Mouse (Mus musculus): ENCODE results near the gene Slc39a3. TPM values are rescaled to one million over a fixed set of nuclear protein-coding genes. Genes with fewer than 3 reads are reported as not detected.
"Not testable (repeated sequence)": the region's sequence is repeated elsewhere in the genome, so short reads cannot be mapped to it uniquely, and the experiment has no call there.

The Slc39a3 gene
- polyA plus RNA-seq, 1 experiment = 22.3 TPM

DNA sequence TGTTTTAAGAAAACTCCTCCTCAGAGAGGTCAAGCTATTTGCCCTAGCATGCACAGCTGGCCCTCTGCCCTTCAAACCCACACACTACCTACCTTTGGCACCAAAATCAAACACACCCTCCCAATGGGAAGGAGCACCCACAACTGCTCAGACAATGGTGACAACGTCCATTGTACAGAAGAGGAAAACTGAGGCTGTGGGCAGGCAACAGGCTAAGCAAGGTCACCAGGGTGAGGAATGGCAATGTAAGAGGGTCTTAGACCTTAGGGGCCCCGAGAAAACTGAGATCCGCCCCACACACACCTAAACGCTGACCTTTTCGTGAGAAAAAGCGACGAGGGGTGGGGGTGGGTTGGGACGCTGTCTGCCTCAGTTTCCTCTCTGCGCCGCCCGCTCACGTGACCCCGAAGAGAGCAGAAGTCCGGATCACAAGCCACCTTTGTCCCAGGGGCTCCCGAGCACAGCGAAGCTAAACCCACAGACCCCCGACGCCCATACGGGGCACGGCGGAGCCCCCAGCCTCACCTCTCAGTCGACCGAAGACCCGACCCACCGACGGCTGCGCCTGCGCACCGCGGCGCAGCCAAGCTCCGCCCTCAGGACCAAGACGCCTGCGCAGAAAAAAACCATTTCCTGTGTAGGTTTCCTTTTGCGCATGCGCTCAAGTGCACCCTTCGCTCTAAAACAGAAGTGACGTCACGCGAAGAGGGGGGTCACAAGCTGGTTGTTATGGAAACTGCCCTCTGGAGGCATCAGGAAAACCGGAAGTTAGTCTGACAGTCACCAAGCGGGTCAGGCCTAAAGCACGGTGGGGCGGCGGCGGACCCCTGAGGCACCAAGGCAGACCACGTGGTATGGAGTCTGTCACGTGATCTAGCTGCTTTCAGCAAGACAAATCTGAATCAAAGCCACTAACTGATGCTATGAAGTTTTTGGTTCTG lies 22.6 kb upstream of the Slc39a3 start, which contains the start of gene Sgta:
TSS of gene Sgta (minus strand) at position 579 of the 941 bp plus-strand sequence.
- WGBS = under 1% methylated on average over 48 of the region's 48 CpGs
- H3K27me3 ChIP-seq (ENCODE audit: control insufficient read depth, insufficient read depth, low read length) = no peaks in the 10 kb centered on the region
- TF ChIP-seq POLR2A (IDR thresholded peaks at IDR 0.05; ENCODE audit: low read depth, low read length) = peak; percentile 18; the same call in 1 of the 2 replicates
- no peak for TF ChIP-seq CTCF (IDR thresholded peaks at IDR 0.05; ENCODE audit: extremely low read depth, insufficient read depth, insufficient read length, insufficient replicate concordance)
- peak within 1 kb of the TSS; percentile 66 for H3K27ac ChIP-seq (ENCODE audit: insufficient read depth, low read length)
- peak within 1 kb of the TSS; percentile 92 for H3K4me3 ChIP-seq (ENCODE audit: extremely low read depth, insufficient read depth, insufficient read length)
- peaks cover 6% of the 10 kb centered on the region; the same call in 1 of the 2 replicates for H3K4me1 ChIP-seq (ENCODE audit: control insufficient read depth, insufficient read depth, insufficient read length)
- DNase-seq (ENCODE audit: low read depth in 1 of 2, low spot score in 2 of 2) = peak; percentile 97 to 98
- no peaks in the 10 kb centered on the region for H3K36me3 ChIP-seq (ENCODE audit: control insufficient read depth, insufficient read depth, low read length)

DNA sequence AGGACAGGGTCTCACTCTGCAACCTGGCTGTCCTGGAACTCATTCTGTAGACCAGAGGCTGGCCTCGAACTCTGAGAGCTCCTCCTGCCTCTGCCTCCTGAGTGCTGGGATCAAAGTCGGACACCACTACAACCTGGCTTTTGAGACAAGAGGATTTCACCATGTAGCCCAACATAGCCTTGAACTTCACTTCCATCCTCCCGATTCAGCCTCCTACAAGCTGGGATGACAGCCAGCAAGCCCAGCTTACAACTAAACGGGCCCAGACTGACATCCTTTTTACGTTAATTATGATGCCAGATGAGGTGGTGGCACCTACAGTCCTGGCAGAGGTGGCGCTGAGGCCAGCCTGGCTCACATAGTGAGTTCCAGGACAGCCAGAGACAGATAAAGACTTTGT lies 21.7 kb upstream of the Slc39a3 start:
- WGBS = 73% methylated on average over 6 of the region's 6 CpGs
- Histone ChIP-seq H3K27ac (ENCODE audit: insufficient read depth, low read length) (no peak overlapping the region), H3K4me3 (ENCODE audit: extremely low read depth, insufficient read depth, insufficient read length) (no peak overlapping the region), H3K4me1 (ENCODE audit: control insufficient read depth, insufficient read depth, insufficient read length) (peaks cover 6% of the 10 kb centered on the region; the same call in 1 of the 2 replicates), H3K27me3 (ENCODE audit: control insufficient read depth, insufficient read depth, low read length) (no peaks in the 10 kb centered on the region), H3K36me3 (ENCODE audit: control insufficient read depth, insufficient read depth, low read length) (no peaks in the 10 kb centered on the region)
- no peak for DNase-seq (ENCODE audit: low read depth in 1 of 2, low spot score in 2 of 2)
- TF ChIP-seq CTCF (IDR thresholded peaks at IDR 0.05; ENCODE audit: extremely low read depth, insufficient read depth, insufficient read length, insufficient replicate concordance) (no peak), POLR2A (IDR thresholded peaks at IDR 0.05; ENCODE audit: low read depth, low read length) (no peak)

DNA sequence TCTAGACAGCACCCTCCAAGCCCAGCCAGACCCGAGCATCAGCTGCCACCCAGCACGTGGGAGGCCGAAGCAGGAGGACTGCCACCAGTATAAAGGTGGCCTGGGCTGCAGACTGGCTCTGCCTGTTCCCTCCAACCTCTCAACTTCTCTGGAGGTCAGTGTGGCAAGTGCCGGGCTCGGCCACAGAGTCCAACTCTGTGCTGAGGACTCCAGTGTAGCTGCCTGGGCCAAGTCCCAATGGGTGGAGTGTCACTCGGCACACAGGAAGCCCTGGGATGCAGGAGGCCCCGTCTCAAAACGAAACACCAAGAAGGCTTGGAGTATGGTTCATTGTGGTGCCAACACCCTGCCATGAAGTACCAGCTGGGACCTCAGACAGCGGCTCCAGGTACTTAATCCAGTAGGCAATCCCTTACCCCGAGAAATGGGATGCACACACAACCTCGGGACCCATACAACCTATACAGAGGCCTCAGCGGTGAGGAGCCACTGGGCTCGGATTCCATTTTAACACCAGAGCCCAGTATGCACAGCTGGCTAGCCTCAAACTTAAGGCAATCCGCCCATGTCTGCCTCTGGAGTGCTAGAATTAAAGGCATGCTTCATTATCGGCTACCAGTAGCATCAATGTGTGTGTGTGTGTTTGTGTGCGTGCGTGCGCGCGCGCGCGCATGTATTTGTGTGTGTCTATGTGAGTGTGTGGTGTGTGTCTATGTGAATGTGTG lies 20.3 kb upstream of the Slc39a3 start:
- 94% methylated on average over 23 of the region's 23 CpGs for WGBS
- Histone ChIP-seq H3K4me1 (ENCODE audit: control insufficient read depth, insufficient read depth, insufficient read length) (peaks cover 6% of the 10 kb centered on the region; the same call in 1 of the 2 replicates), H3K27me3 (ENCODE audit: control insufficient read depth, insufficient read depth, low read length) (no peaks in the 10 kb centered on the region), H3K27ac (ENCODE audit: insufficient read depth, low read length) (no peak overlapping the region), H3K36me3 (ENCODE audit: control insufficient read depth, insufficient read depth, low read length) (no peaks in the 10 kb centered on the region), H3K4me3 (ENCODE audit: extremely low read depth, insufficient read depth, insufficient read length) (no peak overlapping the region)
- DNase-seq (ENCODE audit: low read depth in 1 of 2, low spot score in 2 of 2) = no peak
- TF ChIP-seq POLR2A (IDR thresholded peaks at IDR 0.05; ENCODE audit: low read depth, low read length) = no peak
- no peak for TF ChIP-seq CTCF (IDR thresholded peaks at IDR 0.05; ENCODE audit: extremely low read depth, insufficient read depth, insufficient read length, insufficient replicate concordance)

DNA sequence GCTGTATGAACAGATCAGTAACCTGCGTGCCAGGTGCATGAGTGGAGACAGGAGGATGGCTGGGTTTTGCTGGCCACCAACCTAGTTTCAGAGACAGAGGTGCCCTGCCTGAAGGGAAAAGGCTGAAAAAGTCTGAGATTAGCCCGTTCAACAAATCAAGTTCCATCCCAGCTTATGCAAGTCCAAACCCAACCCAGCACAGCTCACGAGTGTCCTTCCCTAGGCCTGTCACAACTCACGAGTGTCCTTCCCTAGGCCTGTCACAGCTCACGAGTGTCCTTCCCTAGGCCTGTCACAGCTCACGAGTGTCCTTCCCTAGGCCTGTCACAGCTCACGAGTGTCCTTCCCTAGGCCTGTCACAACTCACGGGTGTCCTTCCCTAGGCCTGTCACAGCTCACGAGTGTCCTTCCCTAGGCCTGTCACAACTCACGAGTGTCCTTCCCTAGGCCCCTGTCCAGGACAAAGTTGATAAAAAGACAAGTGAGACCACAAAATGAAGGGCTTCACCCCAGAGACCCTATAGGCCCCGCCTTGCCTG lies 18.6 kb upstream of the Slc39a3 start:
- H3K4me3 ChIP-seq (ENCODE audit: extremely low read depth, insufficient read depth, insufficient read length); H3K27me3 ChIP-seq (ENCODE audit: control insufficient read depth, insufficient read depth, low read length); H3K4me1 ChIP-seq (ENCODE audit: control insufficient read depth, insufficient read depth, insufficient read length); H3K36me3 ChIP-seq (ENCODE audit: control insufficient read depth, insufficient read depth, low read length); H3K27ac ChIP-seq (ENCODE audit: insufficient read depth, low read length); DNase-seq (ENCODE audit: low read depth in 1 of 2, low spot score in 2 of 2): not testable (repeated sequence)
- 82% methylated on average over 11 of the region's 11 CpGs for WGBS

DNA sequence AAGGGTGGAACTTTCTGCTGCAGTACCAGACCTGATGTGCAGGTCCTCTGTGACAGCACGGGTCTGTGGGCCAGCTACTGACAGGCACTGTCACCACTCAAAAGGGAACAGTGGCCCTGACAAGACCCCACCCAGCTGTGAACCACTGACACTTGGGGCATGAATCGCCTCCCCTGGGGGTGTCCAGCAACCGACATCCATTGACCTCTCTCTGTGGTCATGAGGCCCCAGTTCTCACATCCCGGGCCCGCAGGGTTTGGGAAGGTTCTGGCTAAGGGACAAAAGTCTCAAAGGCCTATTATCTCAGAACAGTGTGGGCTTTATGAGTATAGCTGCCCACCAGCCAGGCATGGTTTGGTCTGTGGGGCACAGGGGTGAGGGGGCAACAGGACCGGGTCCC lies 17.9 kb upstream of the Slc39a3 start:
- DNase-seq (ENCODE audit: low read depth in 1 of 2, low spot score in 2 of 2) = no peak
- TF ChIP-seq CTCF (IDR thresholded peaks at IDR 0.05; ENCODE audit: extremely low read depth, insufficient read depth, insufficient read length, insufficient replicate concordance) (no peak), POLR2A (IDR thresholded peaks at IDR 0.05; ENCODE audit: low read depth, low read length) (no peak)
- Histone ChIP-seq H3K27me3 (ENCODE audit: control insufficient read depth, insufficient read depth, low read length) (no peaks in the 10 kb centered on the region), H3K27ac (ENCODE audit: insufficient read depth, low read length) (no peak overlapping the region), H3K4me3 (ENCODE audit: extremely low read depth, insufficient read depth, insufficient read length) (no peak overlapping the region), H3K4me1 (ENCODE audit: control insufficient read depth, insufficient read depth, insufficient read length) (peaks cover 6% of the 10 kb centered on the region; the same call in 1 of the 2 replicates), H3K36me3 (ENCODE audit: control insufficient read depth, insufficient read depth, low read length) (peaks cover 10% of the 10 kb centered on the region)
- WGBS = 86% methylated on average over 6 of the region's 6 CpGs

DNA sequence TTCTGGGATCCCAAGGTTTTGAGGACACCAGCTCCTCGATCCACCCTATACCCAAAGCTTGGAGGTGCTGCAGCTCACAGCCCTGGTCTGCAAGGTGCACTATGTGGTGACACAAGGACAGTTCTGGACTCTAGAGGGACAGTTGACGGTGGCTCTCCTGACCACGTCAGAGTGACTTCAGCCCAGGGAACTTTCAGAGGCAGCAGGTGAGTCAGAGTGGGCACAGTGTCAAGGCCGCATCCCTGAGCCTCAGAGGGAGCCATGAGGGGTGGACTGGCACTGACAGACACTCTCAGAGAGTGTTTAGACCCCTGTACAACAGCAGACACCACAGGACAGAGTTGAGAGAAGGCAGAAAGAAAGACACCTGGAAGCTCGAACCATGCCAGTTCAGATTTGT lies 15.4 kb upstream of the Slc39a3 start:
- DNase-seq (ENCODE audit: low read depth in 1 of 2, low spot score in 2 of 2) = no peak
- H3K4me3 ChIP-seq (ENCODE audit: extremely low read depth, insufficient read depth, insufficient read length) = no peak overlapping the region
- TF ChIP-seq CTCF (IDR thresholded peaks at IDR 0.05; ENCODE audit: extremely low read depth, insufficient read depth, insufficient read length, insufficient replicate concordance) (no peak), POLR2A (IDR thresholded peaks at IDR 0.05; ENCODE audit: low read depth, low read length) (no peak)
- peaks cover 25% of the 10 kb centered on the region for H3K36me3 ChIP-seq (ENCODE audit: control insufficient read depth, insufficient read depth, low read length)
- no peaks in the 10 kb centered on the region; the same call in 1 of the 2 replicates for H3K4me1 ChIP-seq (ENCODE audit: control insufficient read depth, insufficient read depth, insufficient read length)
- no peak overlapping the region for H3K27ac ChIP-seq (ENCODE audit: insufficient read depth, low read length)
- no peaks in the 10 kb centered on the region for H3K27me3 ChIP-seq (ENCODE audit: control insufficient read depth, insufficient read depth, low read length)
- WGBS = 92% methylated on average over 5 of the region's 5 CpGs
